8 mouse cellular contexts compared by ENCODE assay signal in the genomic region with DNA sequence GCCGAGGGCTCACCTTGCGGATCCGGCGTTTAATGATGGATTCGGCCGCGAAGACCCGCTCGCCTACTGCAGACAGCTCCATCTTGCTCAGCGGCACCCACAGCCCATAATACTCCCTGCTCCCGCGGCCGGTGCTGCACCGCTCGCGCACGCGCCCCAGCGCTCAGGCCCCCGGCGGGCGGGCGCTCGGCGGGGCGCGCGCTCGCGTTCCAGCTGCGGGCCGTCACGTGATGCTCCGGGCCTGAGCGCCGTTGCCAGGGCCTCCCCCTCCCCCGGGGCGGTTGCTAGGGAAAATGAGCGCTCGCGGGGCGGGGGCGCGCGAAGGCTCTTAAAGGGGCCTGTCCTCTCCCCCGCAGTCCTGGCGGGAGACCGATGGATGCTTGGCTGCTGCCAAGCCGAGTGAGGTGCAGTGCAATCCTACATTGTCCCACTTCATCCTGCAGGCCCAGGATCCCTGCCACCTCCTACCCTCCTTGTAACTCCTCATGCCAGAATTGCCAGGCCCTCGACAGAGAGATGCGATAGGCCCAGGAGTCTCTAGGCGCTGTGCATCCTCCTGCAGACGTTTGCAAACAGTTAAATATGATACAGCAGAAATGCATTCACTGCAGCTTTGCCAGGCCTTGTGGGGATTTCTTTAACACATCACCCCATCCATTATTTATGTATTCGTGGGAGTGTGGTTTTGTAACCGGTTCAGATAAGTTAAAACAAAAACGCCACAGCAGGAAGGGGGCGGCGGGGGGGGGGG. TPM values are rescaled to one million over a fixed set of nuclear protein-coding genes. Genes with fewer than 3 reads are reported as not detected.
DNase-seq lines count a peak whose midpoint lies in the region; ATAC-seq and TF ChIP-seq lines count a peak whose summit lies in the region.

A gene (minus strand): TSS at position 108 of the 751 bp plus-strand sequence.
A gene (minus strand): TSS at position 559 of the 751 bp plus-strand sequence.

- peak; percentile 95 for DNase-seq in MEL (ENCODE audit: low read depth, low spot score)
- peak; percentile 95 to 98 for DNase-seq in cerebellum, adult 18-20 months
- peak; percentile 95 to 96 for DNase-seq in heart, postnatal 36 days
- peak; percentile 98 to 99 for DNase-seq in layer of hippocampus, adult 2 months (ENCODE audit: low spot score in 2 of 2)
- peak; percentile 93 for DNase-seq in lung, adult 2 months
- DNase-seq in thymus, adult 18-20 months, result peak; percentile 91 to 93

- no peak for TF ChIP-seq EP300 in MEL (IDR thresholded peaks at IDR 0.05; ENCODE audit: low read depth in 1 of 2, low read length in 2 of 2)

- H3K36me3 ChIP-seq in MEL (ENCODE audit: control insufficient read depth in 1 of 2, insufficient read depth in 2 of 2, low read length in 2 of 2), result peaks cover 0 to 13% of the 10 kb centered on the region in 2 experiments; a peak in 2 of 4 replicates
- no peaks in the 10 kb centered on the region for H3K36me3 ChIP-seq in forebrain, embryonic 16.5 days (ENCODE audit: control insufficient read depth, insufficient read depth)

- intact Hi-C loops in heart, postnatal 36 days (cut with DNase I), result loop anchor here (5.0 kb wide), 1 partner anchor 248 kb away; no protein-coding TSS in a partner anchor

- H3K4me3 ChIP-seq in MEL (ENCODE audit: control insufficient read depth in 1 of 2, insufficient read depth in 1 of 2, low read depth in 2 of 2, low read length in 2 of 2), result peak within 1 kb of the TSS; percentile 83 to 90
- peak within 1 kb of the TSS; percentile 83 for H3K4me3 ChIP-seq in forebrain, embryonic 16.5 days (replicated peaks; ENCODE audit: low read length)
- peak within 1 kb of the TSS; percentile 91 for H3K4me3 ChIP-seq in layer of hippocampus, adult 2 months
- peak within 1 kb of the TSS; percentile 93 for H3K4me3 ChIP-seq in lung, adult 2 months (replicated peaks; ENCODE audit: extremely low read depth, low read depth, low read length)
- H3K4me3 ChIP-seq in olfactory bulb, adult 2 months (ENCODE audit: insufficient read depth, low read depth, low read length), result peak within 1 kb of the TSS; percentile 76

- ATAC-seq in forebrain, embryonic 16.5 days, result peak; percentile 93

- H3K27me3 ChIP-seq in MEL (ENCODE audit: control insufficient read depth in 1 of 2, insufficient read depth in 2 of 2, low read length in 2 of 2), result peaks cover 0 to 2% of the 10 kb centered on the region in 2 experiments; a peak in 2 of 4 replicates
- H3K27me3 ChIP-seq in forebrain, embryonic 16.5 days (replicated peaks; ENCODE audit: control insufficient read depth, insufficient read depth, low read length), result no peaks in the 10 kb centered on the region

- H3K9me3 ChIP-seq in MEL (replicated peaks; ENCODE audit: insufficient read depth, low read length), result no peaks in the 10 kb centered on the region
- H3K9me3 ChIP-seq in forebrain, embryonic 16.5 days (ENCODE audit: control insufficient read depth, low read length), result no peaks in the 10 kb centered on the region

- H3K27ac ChIP-seq in MEL (ENCODE audit: control insufficient read depth, low read depth, low read length), result peak within 1 kb of the TSS; percentile 72
- peak within 1 kb of the TSS; percentile 97 for H3K27ac ChIP-seq in forebrain, embryonic 16.5 days (ENCODE audit: low read length)
- peak within 1 kb of the TSS; percentile 99 for H3K27ac ChIP-seq in layer of hippocampus, adult 2 months
- peak within 1 kb of the TSS; percentile 98 for H3K27ac ChIP-seq in olfactory bulb, adult 2 months (ENCODE audit: insufficient read depth, low read depth, low read length)

- peak within 1 kb of the TSS; percentile 95 for H3K9ac ChIP-seq in MEL (ENCODE audit: control insufficient read depth, low read depth, low read length, poor library complexity, severe bottlenecking)
- H3K9ac ChIP-seq in forebrain, embryonic 16.5 days (replicated peaks; ENCODE audit: low read depth, low read length), result peak within 1 kb of the TSS; percentile 95

- peaks cover 19% of the 10 kb centered on the region for H3K79me2 ChIP-seq in MEL (ENCODE audit: control insufficient read depth, insufficient read depth, low read length, poor library complexity)

- TF ChIP-seq POLR2A in MEL (IDR thresholded peaks at IDR 0.05; ENCODE audit: control insufficient read depth in 1 of 2, insufficient read depth in 1 of 2, low read depth in 1 of 2, low read length in 2 of 2, poor library complexity in 1 of 2), result peak; percentile 51 to 85; a peak in 3 of 4 replicates
- TF ChIP-seq POLR2A in lung, adult 2 months (IDR thresholded peaks at IDR 0.05; ENCODE audit: borderline replicate concordance, extremely low read depth, low read depth, low read length), result peak; percentile 89; the same call in 1 of the 2 replicates
- peak; percentile 90 for TF ChIP-seq POLR2A in olfactory bulb, adult 2 months (IDR thresholded peaks at IDR 0.05; ENCODE audit: insufficient read depth, low read depth, low read length)

- TF ChIP-seq CTCF in MEL (IDR thresholded peaks at IDR 0.05 in 2 of 3, conservative IDR thresholded peaks at IDR 0.05 in 1 of 3; ENCODE audit: control insufficient read depth in 1 of 3, insufficient read depth in 1 of 3, low read depth in 2 of 3, low read length in 3 of 3, poor library complexity in 1 of 3, severe bottlenecking in 1 of 3), result no peak
- no peak for TF ChIP-seq CTCF in layer of hippocampus, adult 2 months (conservative IDR thresholded peaks at IDR 0.05)
- TF ChIP-seq CTCF in lung, adult 2 months (IDR thresholded peaks at IDR 0.05; ENCODE audit: insufficient read depth, low read length), result no peak
- no peak for TF ChIP-seq CTCF in olfactory bulb, adult 2 months (IDR thresholded peaks at IDR 0.05; ENCODE audit: insufficient read depth, low read depth, low read length)

- peak within 1 kb of the TSS; percentile 76 for H3K4me2 ChIP-seq in forebrain, embryonic 16.5 days (ENCODE audit: low read length)

- H3K4me1 ChIP-seq in MEL (ENCODE audit: control insufficient read depth in 1 of 2, insufficient read depth in 2 of 2, low read length in 2 of 2), result peaks cover 0 to 15% of the 10 kb centered on the region in 2 experiments; a peak in 1 of 4 replicates
- H3K4me1 ChIP-seq in forebrain, embryonic 16.5 days (replicated peaks; ENCODE audit: control insufficient read depth, insufficient read depth, low read length), result peaks cover 34% of the 10 kb centered on the region
- H3K4me1 ChIP-seq in lung, adult 2 months (ENCODE audit: control insufficient read depth, insufficient read depth, low read length), result peaks cover 3% of the 10 kb centered on the region; the same call in 1 of the 2 replicates
- H3K4me1 ChIP-seq in olfactory bulb, adult 2 months (ENCODE audit: control insufficient read depth, insufficient read depth, low read length), result peaks cover 27% of the 10 kb centered on the region

- no peak for TF ChIP-seq RAD21 in MEL (IDR thresholded peaks at IDR 0.05; ENCODE audit: low read depth, low read length)

- under 1% methylated on average over 57 of the region's 58 CpGs for WGBS in forebrain, embryonic 16.5 days
- 1% methylated on average over 58 of the region's 58 CpGs for WGBS in lung, adult 2 months
- under 1% methylated on average over 58 of the region's 58 CpGs for WGBS in olfactory bulb, adult 2 months

TF ChIP-seq in MEL, 35 proteins besides CTCF, POLR2A, EP300 and RAD21 (continues in another document):
- TF ChIP-seq KAT2A (conservative IDR thresholded peaks at IDR 0.05; ENCODE audit: low read depth, low read length), result no peak
- TF ChIP-seq MAFK (IDR thresholded peaks at IDR 0.05; ENCODE audit: borderline replicate concordance, low read depth, low read length), result no peak
- TF ChIP-seq BHLHE40 (IDR thresholded peaks at IDR 0.05; ENCODE audit: borderline replicate concordance, low read depth, low read length), result peak; percentile 77
- TF ChIP-seq NELFE (IDR thresholded peaks at IDR 0.05; ENCODE audit: low read depth, low read length), result peak; percentile 75
- TF ChIP-seq GABPA (IDR thresholded peaks at IDR 0.05; ENCODE audit: low read depth, low read length), result no peak
- TF ChIP-seq TAL1 (IDR thresholded peaks at IDR 0.05; ENCODE audit: low read length), result no peak
- no peak; the same call in 1 of the 2 replicates for TF ChIP-seq MXI1 (IDR thresholded peaks at IDR 0.05; ENCODE audit: low read depth, low read length)
- no peak for TF ChIP-seq MEF2A (IDR thresholded peaks at IDR 0.05; ENCODE audit: extremely low read depth, insufficient replicate concordance, low read depth, low read length, poor library complexity, severe bottlenecking)
- no peak for TF ChIP-seq CHD1 (IDR thresholded peaks at IDR 0.05; ENCODE audit: low read depth, low read length)
- TF ChIP-seq USF2 (IDR thresholded peaks at IDR 0.05; ENCODE audit: borderline replicate concordance in 1 of 2, insufficient read depth in 1 of 2, low read depth in 1 of 2, low read length in 2 of 2), result peak in 1 of 2 experiments; percentile 85; a peak in 2 of 4 replicates
- TF ChIP-seq MAX (IDR thresholded peaks at IDR 0.05; ENCODE audit: low read length), result peak; percentile 88
- TF ChIP-seq RCOR1 (IDR thresholded peaks at IDR 0.05; ENCODE audit: low read depth, low read length), result no peak
- peak; percentile 98 for TF ChIP-seq MAZ (IDR thresholded peaks at IDR 0.05; ENCODE audit: low read depth, low read length)
- peak; percentile 96 for TF ChIP-seq USF1 (IDR thresholded peaks at IDR 0.05; ENCODE audit: low read depth, low read length)
- TF ChIP-seq NRF1 (IDR thresholded peaks at IDR 0.05; ENCODE audit: insufficient read depth, low read depth, low read length, poor library complexity, severe bottlenecking), result peak; percentile 81

RNA-seq across cellular contexts. Expression of the first gene that starts in this region (rescaled TPM):
- total RNA-seq in MEL (2012; rRNA removed), result 0.23 TPM in 1 of 2 replicates, not detected in the other
- not detected for polyA plus RNA-seq in MEL (2012; ENCODE audit: insufficient read depth in 1 of 2, insufficient read length in 2 of 2, low read depth in 1 of 2, low replicate concordance in 2 of 2, missing spikeins in 1 of 2)
- 1.4 TPM in 1 of 2 replicates, not detected in the other for polyA plus RNA-seq in forebrain, embryonic 16.5 days (2015; fragmentation: Nextera tagmentation; extraction: Ambion mirVana)
- under 1 TPM in 1 of 2 experiments, not detected in 1; 0.30 TPM for total RNA-seq in heart, postnatal 36 days (2021)
- total RNA-seq in layer of hippocampus, adult 2 months (2021), result 10 to 100 TPM; 11.9 to 22.4 TPM
- 0.50 and 1.4 TPM in 2 replicates for polyA plus RNA-seq in lung, adult 2 months (2012; rRNA removed)
- not detected in 2 replicates for polyA plus RNA-seq in olfactory bulb, adult 2 months (2012; ENCODE audit: insufficient read depth, insufficient read length, low replicate concordance, missing spikeins)

RNA-seq across cellular contexts. Expression of the second gene that starts in this region (rescaled TPM):
- 21.7 and 25.1 TPM in 2 replicates for total RNA-seq in MEL (2012; rRNA removed)
- polyA plus RNA-seq in MEL (2012; ENCODE audit: insufficient read depth in 1 of 2, insufficient read length in 2 of 2, low read depth in 1 of 2, low replicate concordance in 2 of 2, missing spikeins in 1 of 2), result 10 to 100 TPM in 1 of 2 experiments, not detected in 1; 43.6 TPM
- 49.3 and 53.2 TPM in 2 replicates for polyA plus RNA-seq in forebrain, embryonic 16.5 days (2015; fragmentation: Nextera tagmentation; extraction: Ambion mirVana)
- total RNA-seq in heart, postnatal 36 days (2021), result 10 to 100 TPM; 25.8 to 29.7 TPM
- 100 to 1,000 TPM; 336 to 347 TPM for total RNA-seq in layer of hippocampus, adult 2 months (2021)
- 87.3 and 94.1 TPM in 2 replicates for polyA plus RNA-seq in lung, adult 2 months (2012; rRNA removed)
- polyA plus RNA-seq in olfactory bulb, adult 2 months (2012; ENCODE audit: insufficient read depth, insufficient read length, low replicate concordance, missing spikeins), result not detected in 2 replicates

Comparison
In these comparisons a context has a peak if more than half of its experiments do, and no peak if none do; other contexts are left out.
1. Peak in every context shown above with its lines: DNase-seq, ATAC-seq, H3K4me3 ChIP-seq and H3K27ac ChIP-seq.
2. RNA of the first gene that starts in this region (total RNA-seq): 11.9 to 22.4 TPM in layer of hippocampus, adult 2 months; 0.30 TPM in heart, postnatal 36 days and 0.23 TPM in MEL; every median in the first group is over 4 times any median in the second.
3. RNA of the second gene that starts in this region (total RNA-seq): 336 to 347 TPM in layer of hippocampus, adult 2 months; 25.8 to 29.7 TPM in heart, postnatal 36 days and 21.7 to 25.1 TPM in MEL; every median in the first group is over 10 times any median in the second.